Mouse (Mus musculus) testis, adult 2 months (tissue): Measurements from ENCODE around the gene Duoxa1. TPM values are rescaled to one million over a fixed set of nuclear protein-coding genes. Genes with fewer than 3 reads are reported as not detected.

Source experiments
- H3K27ac ChIP-seq: fragments of 200-500 bp; 2 replicates; pipeline ENCODE4 v1.5.1; 2012; ENCODE audit warnings: low read depth, low read length; ENCODE audit not compliant: control insufficient read depth, insufficient read depth
- H3K27me3 ChIP-seq: fragments of 200-500 bp; 2 replicates; pipeline ENCODE4 v1.6.1; 2012; ENCODE audit warnings: mild to moderate bottlenecking, low read length, moderate library complexity; ENCODE audit not compliant: control insufficient read depth, insufficient read depth
- H3K36me3 ChIP-seq: fragments of 200-500 bp; 2 replicates; pipeline ENCODE4 v1.6.1; 2012; ENCODE audit warnings: mild to moderate bottlenecking, low read length; ENCODE audit not compliant: control insufficient read depth, insufficient read depth
- H3K4me1 ChIP-seq: fragments of 200-500 bp; 2 replicates; pipeline ENCODE4 v1.6.1; 2012; ENCODE audit warnings: low read length; ENCODE audit not compliant: control insufficient read depth, insufficient read depth
- H3K4me3 ChIP-seq: fragments of 200-500 bp; 2 replicates; pipeline ENCODE4 v1.5.1; 2012; ENCODE audit warnings: low read depth, mild to moderate bottlenecking, low read length, moderate library complexity, mixed read lengths; ENCODE audit not compliant: control insufficient read depth
- CTCF ChIP-seq: fragments of 200-500 bp; IDR thresholded peaks from 2 replicates; pipeline ENCODE4 v1.5.1; 2012; ENCODE audit warnings: low read depth, mild to moderate bottlenecking, inconsistent platforms, low read length, moderate library complexity; ENCODE audit not compliant: control insufficient read depth, insufficient read depth, insufficient replicate concordance
- POLR2A ChIP-seq: fragments of 200-500 bp; IDR thresholded peaks from 2 replicates; pipeline ENCODE4 v1.6.1; 2012; ENCODE audit warnings: low read depth, mild to moderate bottlenecking, inconsistent platforms, low read length, moderate library complexity; ENCODE audit not compliant: control insufficient read depth
- polyA plus RNA-seq: library from polyadenylated mRNA; depleted of rRNA; stranded (reverse); fragments of >200 nt; gene quantifications from 2 replicates; pipeline ENCODE4 v1.2.3, GENCODE M21; 2012; rRNA removed

Gene Duoxa1
- polyA plus RNA-seq, 1 experiment, result 0.41 TPM

DNA sequence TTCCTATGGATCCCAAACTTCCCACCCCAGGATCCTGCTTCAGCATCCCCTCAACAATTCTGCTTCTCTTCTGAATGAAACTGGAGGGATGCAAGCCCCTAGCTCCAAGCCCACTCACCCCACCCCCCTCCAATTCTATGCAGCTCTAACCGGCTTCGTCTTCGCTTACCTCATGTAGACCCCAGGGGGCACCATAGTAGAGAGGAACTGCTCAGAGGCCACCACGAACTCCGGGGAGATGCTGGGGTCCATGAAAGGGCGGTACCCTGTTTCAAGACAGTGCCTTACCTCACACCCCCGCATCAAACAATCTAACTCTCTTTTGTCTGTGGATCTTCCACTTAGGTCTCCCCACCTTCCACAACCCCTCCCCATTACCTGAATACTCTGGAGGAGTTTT is 18.6 kb downstream of the Duoxa1 start:
- H3K27ac ChIP-seq, result no peak overlapping the region
- H3K4me1 ChIP-seq, result peaks cover 10% of the 10 kb centered on the region
- TF ChIP-seq CTCF (no peak), POLR2A (no peak)
- H3K27me3 ChIP-seq, result 0 out of 2 replicates have a peak, but pooled peaks cover 2% of the 10 kb centered on the region
- H3K36me3 ChIP-seq, result no peaks in the 10 kb centered on the region
- no peak overlapping the region for H3K4me3 ChIP-seq

DNA sequence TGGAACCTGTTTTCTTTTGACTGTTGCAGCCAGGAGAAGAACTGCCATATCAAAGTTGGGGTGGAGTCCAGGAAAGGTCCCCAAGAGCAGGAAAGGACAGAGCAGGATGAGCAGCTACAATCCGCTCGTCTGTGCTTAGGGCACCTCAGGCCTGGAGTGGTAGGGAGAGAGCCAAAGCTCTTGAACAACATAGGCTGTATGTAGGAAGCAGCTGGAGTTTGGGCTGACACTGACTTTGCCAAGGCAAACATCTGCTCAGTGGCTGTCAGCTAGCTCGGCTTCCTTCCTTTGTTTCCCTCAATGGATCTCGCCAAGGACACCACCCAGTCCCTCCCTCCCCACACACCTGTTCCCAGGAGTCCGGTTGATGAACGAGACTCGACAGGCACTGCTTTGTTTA is 27.4 kb downstream of the Duoxa1 start:
- H3K4me3 ChIP-seq, result no peak overlapping the region
- no peak overlapping the region for H3K27ac ChIP-seq
- no peaks in the 10 kb centered on the region for H3K36me3 ChIP-seq
- no peak for TF ChIP-seq CTCF
- no peak for TF ChIP-seq POLR2A
- no peaks in the 10 kb centered on the region for H3K27me3 ChIP-seq
- no peaks in the 10 kb centered on the region for H3K4me1 ChIP-seq

DNA sequence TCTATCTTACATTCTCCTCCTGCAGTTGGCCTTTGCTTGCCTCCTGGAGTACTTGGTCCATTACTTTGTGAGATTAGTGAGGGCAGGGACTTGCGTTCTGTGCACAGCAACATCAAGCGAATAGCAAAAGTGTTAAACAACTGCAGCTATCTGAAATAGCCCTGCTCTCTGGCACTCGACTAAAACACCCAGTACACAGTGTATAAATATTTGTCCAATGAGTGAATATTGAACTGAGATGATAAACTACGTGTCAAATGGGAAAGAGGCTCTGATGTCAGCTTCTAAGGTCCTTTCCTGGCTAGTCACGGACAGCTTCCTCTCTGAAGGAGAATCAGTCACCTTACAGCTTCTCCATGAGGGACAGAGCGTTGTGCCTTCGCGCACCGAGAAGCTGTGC is 29.4 kb downstream of the Duoxa1 start:
- TF ChIP-seq POLR2A, result no peak
- TF ChIP-seq CTCF, result no peak
- Histone ChIP-seq H3K27ac (no peak overlapping the region), H3K27me3 (no peaks in the 10 kb centered on the region), H3K4me3 (no peak overlapping the region), H3K4me1 (no peaks in the 10 kb centered on the region), H3K36me3 (no peaks in the 10 kb centered on the region)

DNA sequence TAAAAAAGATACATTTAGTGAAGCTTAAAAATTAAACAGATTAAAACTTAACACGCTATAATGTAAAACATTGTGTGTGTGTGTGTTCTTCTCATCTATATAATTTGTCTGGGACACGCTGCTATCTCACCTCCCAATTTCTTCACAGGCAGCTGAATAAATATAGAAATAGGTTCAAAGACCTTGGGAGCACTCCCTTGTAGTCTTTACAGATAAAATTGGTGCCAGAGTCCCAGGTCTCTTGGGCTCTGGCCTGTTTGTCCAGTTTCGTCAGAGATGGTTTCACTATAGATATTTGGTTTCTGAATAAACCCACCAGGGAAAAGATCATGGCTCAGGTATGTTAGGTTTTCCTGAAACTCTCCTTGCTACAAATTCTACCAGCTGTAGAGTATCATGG is 34.8 kb downstream of the Duoxa1 start:
- no peaks in the 10 kb centered on the region for H3K36me3 ChIP-seq

DNA sequence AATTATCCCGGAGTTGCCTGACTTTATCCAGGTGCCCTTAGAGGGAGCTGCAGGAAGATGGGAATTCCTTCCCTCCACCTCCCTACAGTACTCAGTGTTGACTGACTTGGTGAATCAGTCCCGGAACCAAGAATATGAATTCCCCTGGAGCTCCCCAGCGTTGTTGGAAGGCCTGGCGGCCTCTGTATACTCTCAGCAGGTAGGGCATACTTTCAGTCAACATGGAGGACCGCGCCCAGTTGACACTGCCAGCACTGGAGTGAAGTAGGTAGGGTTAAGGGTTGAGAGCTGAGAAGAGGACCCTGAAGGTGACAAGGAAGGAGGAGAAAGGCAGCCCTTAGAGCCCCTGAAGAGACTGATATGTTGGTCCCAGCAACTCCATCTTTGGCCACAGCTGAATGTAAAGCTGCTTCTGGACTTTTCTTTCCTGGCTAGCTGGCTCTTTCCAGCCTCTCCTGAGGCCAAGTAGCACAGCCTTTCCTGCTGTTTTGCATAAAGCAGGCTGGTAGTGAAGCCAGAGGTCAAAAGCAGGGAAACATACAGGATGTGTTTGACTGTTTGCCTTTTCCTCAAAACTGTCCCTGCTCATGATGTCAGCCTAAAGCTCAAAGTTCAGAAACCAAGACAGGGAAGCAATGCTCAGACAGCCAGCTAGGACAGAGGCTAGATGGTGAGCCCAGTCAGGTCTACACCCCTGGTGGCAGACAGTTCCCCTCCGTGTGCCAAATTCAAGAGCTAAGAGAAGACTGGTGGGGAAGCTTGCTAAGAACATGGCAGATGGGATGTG is 46.9 kb downstream of the Duoxa1 start:
- no peak overlapping the region for H3K27ac ChIP-seq
- H3K27me3 ChIP-seq, result no peaks in the 10 kb centered on the region
- no peak overlapping the region for H3K4me3 ChIP-seq
- TF ChIP-seq CTCF, result no peak
- no peak for TF ChIP-seq POLR2A
- no peaks in the 10 kb centered on the region; the same call in 1 of the 2 replicates for H3K36me3 ChIP-seq
- H3K4me1 ChIP-seq, result no peaks in the 10 kb centered on the region

More for the DNA sequence above, 34.8 kb downstream of the Duoxa1 start:
- H3K27me3 ChIP-seq, result no peaks in the 10 kb centered on the region
- TF ChIP-seq POLR2A (no peak), CTCF (no peak)
- no peaks in the 10 kb centered on the region for H3K4me1 ChIP-seq
- no peak overlapping the region for H3K4me3 ChIP-seq
- H3K27ac ChIP-seq, result no peak overlapping the region

DNA sequence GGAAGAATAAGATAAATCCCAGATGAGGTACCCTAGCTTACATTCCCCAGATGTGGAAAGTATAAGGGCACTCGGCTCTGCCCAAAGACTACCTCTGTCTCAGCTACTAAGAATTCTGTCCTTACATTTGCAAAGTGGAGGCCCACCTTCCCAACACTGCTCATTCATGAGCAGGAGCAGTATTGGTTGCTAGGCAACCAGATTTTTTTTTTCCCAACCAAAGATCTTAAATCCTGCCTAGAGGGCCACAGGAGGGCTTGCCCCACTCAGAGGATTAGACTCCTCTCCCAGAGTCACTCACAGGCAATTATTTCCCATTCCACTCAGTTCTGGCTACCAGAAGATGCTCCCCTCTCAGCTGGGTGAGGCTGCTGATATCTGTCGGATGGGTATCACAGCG is 48.8 kb downstream of the Duoxa1 start:
- peaks cover 2% of the 10 kb centered on the region; the same call in 1 of the 2 replicates for H3K36me3 ChIP-seq
- H3K4me1 ChIP-seq, result no peaks in the 10 kb centered on the region
- H3K27ac ChIP-seq, result no peak overlapping the region
- TF ChIP-seq POLR2A (no peak), CTCF (no peak)
- H3K4me3 ChIP-seq, result no peak overlapping the region
- H3K27me3 ChIP-seq, result no peaks in the 10 kb centered on the region

DNA sequence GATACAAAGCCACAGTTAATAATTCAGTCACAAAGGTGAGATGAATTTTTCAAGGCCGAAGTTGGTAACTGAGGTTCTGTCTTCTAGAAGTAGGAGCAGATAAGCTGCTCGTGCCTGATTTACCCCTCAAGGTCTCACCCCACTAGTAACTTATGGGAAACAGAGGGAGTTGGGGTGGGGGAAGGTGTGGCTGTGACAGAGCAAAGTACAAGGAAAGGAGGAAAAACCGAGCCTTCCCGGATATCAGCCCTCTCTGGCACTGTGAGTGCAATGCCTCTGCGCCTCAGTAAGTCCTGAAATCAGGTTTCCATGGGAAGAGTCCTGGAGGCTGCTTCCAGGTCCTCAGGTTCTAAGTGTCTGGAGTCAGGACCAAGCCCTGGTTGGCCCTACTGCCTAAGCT is 52.8 kb downstream of the Duoxa1 start:
- Histone ChIP-seq H3K4me1 (no peaks in the 10 kb centered on the region), H3K4me3 (no peak overlapping the region), H3K27me3 (no peaks in the 10 kb centered on the region), H3K36me3 (peaks cover 3% of the 10 kb centered on the region; the same call in 1 of the 2 replicates), H3K27ac (no peak overlapping the region)
- TF ChIP-seq POLR2A (no peak), CTCF (no peak)

DNA sequence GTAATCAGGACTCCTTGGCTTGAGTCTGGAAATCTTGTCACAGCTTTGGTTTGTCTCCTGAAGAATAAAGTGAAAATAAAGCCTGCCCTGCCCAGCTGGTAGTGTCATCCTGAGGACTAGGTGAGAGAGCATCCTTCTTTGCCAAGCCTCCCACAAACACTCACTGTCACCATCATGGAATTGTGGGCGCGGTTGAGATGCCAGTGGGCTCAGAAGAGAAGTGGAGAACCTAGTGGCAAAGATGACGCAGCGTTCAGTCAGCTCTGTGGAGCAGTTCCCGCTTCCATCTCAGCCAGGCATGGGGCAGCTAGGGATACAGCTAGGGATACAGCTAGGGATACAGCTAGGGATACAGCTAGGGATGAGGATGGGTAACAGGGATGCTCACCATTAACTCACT is 57.5 kb downstream of the Duoxa1 start:
- H3K27me3 ChIP-seq, result no peaks in the 10 kb centered on the region
- TF ChIP-seq POLR2A, result no peak
- TF ChIP-seq CTCF, result no peak
- H3K4me1 ChIP-seq, result no peaks in the 10 kb centered on the region
- H3K36me3 ChIP-seq, result peaks cover 3% of the 10 kb centered on the region; the same call in 1 of the 2 replicates
- no peak overlapping the region for H3K4me3 ChIP-seq
- H3K27ac ChIP-seq, result no peak overlapping the region

Other genes starting within 250 kb of the Duoxa1 start
- gene Spg11, start 195.3 kb downstream of the Duoxa1 start, polyA plus RNA-seq, result 6.4 and 8.0 TPM in 2 replicates
- 35.8 and 163 TPM in 2 replicates for gene B2m, start 166.0 kb downstream of the Duoxa1 start, polyA plus RNA-seq
- gene Trim69, start 153.0 kb downstream of the Duoxa1 start, polyA plus RNA-seq, result 108 and 122 TPM in 2 replicates
- gene Patl2, start 127.5 kb downstream of the Duoxa1 start, polyA plus RNA-seq, result 0.40 and 0.86 TPM in 2 replicates
- gene Terb2, start 127.5 kb downstream of the Duoxa1 start, polyA plus RNA-seq, result 1.3 and 1.6 TPM in 2 replicates
- 740 and 863 TPM in 2 replicates for gene Sord, start 79.0 kb downstream of the Duoxa1 start, polyA plus RNA-seq
- gene Duox2, start 15.3 kb downstream of the Duoxa1 start, polyA plus RNA-seq, result 0.06 and 0.11 TPM in 2 replicates
- gene Duoxa2, start 14.8 kb downstream of the Duoxa1 start, polyA plus RNA-seq, result 0.06 and 0.08 TPM in 2 replicates
- 0.07 and 0.09 TPM in 2 replicates for gene Duox1, start 1.9 kb upstream of the Duoxa1 start, polyA plus RNA-seq
- gene Shf, start 55.4 kb upstream of the Duoxa1 start, polyA plus RNA-seq, result 16.7 and 19.4 TPM in 2 replicates
- 0.20 and 0.26 TPM in 2 replicates for gene Slc28a2, start 112.7 kb upstream of the Duoxa1 start, polyA plus RNA-seq
- gene Gm14085, start 171.2 kb upstream of the Duoxa1 start, polyA plus RNA-seq, result 0.14 and 0.19 TPM in 2 replicates